Mouse (Mus musculus): ENCODE results near the gene Churc1. TPM values are rescaled to one million over a fixed set of nuclear protein-coding genes. Genes with fewer than 3 reads are reported as not detected.

The Churc1 gene
- polyA plus RNA-seq, 1 experiment from 2014 or later = 173 TPM

DNA sequence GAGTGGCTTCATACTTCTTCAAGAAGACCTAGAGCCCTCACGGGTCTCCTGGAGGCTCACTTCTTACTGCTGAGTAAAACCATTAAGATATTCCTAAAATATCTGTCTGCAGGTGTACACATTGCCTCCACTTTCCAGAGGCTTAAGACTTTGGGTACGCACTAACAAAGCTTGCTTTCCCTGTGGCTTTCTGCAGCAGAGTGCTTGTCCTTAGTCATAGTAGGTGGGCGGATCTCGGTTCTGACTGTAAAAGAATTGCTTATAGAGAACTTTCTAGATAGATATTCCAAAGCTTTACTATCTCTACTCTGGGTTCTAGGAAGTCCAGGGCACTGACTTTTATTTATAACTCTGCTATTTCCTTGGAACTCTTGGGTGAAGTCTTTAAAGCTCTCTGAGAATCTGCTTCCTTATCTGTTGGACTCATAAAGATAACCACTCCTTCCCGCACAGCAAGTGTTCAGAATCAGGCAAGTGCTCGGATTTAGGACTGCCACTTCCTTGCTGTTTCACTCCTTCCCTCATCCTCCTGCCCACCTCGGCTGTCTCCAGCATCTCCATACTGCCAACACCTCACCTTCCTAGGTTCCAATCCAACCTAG is 31.7 kb downstream of the Churc1 start:
- peaks cover 3% of the 10 kb centered on the region; the same call in 1 of the 2 replicates for H3K27me3 ChIP-seq
- H3K4me3 ChIP-seq = no peak overlapping the region
- no peaks in the 10 kb centered on the region for H3K9me3 ChIP-seq (replicated peaks)
- H3K9ac ChIP-seq = no peak overlapping the region
- no peak overlapping the region for H3K27ac ChIP-seq
- no peaks in the 10 kb centered on the region for H3K36me3 ChIP-seq
- no peak for ATAC-seq (replicated peaks; ENCODE audit: insufficient number of reproducible peaks, insufficient read depth, low FRiP score, low read depth)
- WGBS = 73% methylated on average over 7 of the region's 7 CpGs
- no peaks in the 10 kb centered on the region for H3K4me1 ChIP-seq (replicated peaks)
- no peak overlapping the region for H3K4me2 ChIP-seq

GRCm38 (mm10) chr12:76798008-76798720 is 32.8 kb downstream of the Churc1 start:
- Histone ChIP-seq H3K27ac (no peak overlapping the region), H3K4me1 (replicated peaks) (peaks cover 3% of the 10 kb centered on the region), H3K4me2 (no peak overlapping the region), H3K4me3 (no peak overlapping the region), H3K9me3 (replicated peaks) (no peaks in the 10 kb centered on the region), H3K36me3 (no peaks in the 10 kb centered on the region), H3K9ac (no peak overlapping the region), H3K27me3 (peaks cover 3% of the 10 kb centered on the region; the same call in 1 of the 2 replicates)
- 69% methylated on average over 5 of the region's 5 CpGs for WGBS
- no peak for ATAC-seq (replicated peaks; ENCODE audit: insufficient number of reproducible peaks, insufficient read depth, low FRiP score, low read depth)

- Histone ChIP-seq H3K27me3 (peaks cover 7% of the 10 kb centered on the region; the same call in 1 of the 2 replicates), H3K4me2 (no peak overlapping the region), H3K9me3 (replicated peaks) (no peaks in the 10 kb centered on the region), H3K27ac (no peak overlapping the region), H3K9ac (no peak overlapping the region), H3K36me3 (no peaks in the 10 kb centered on the region), H3K4me1 (replicated peaks) (peaks cover 9% of the 10 kb centered on the region), H3K4me3 (no peak overlapping the region)
- WGBS = 71% methylated on average over 10 of the region's 10 CpGs
- no peak for ATAC-seq (replicated peaks; ENCODE audit: insufficient number of reproducible peaks, insufficient read depth, low FRiP score, low read depth)
Observed at GRCm38 (mm10) chr12:76803028-76803427, 37.7 kb downstream of the Churc1 start.

- Histone ChIP-seq H3K4me1 (replicated peaks) (peaks cover 9% of the 10 kb centered on the region), H3K4me2 (no peak overlapping the region), H3K27me3 (peaks cover 7% of the 10 kb centered on the region; the same call in 1 of the 2 replicates), H3K4me3 (no peak overlapping the region), H3K36me3 (no peaks in the 10 kb centered on the region), H3K9me3 (replicated peaks) (no peaks in the 10 kb centered on the region), H3K9ac (no peak overlapping the region), H3K27ac (no peak overlapping the region)
- 0 out of 2 replicates have a peak, but pooled peaks have one; percentile 3 for ATAC-seq (replicated peaks; ENCODE audit: insufficient number of reproducible peaks, insufficient read depth, low FRiP score, low read depth)
- WGBS = 49% methylated on average over 7 of the region's 7 CpGs
Observed at GRCm38 (mm10) chr12:76803700-76804252, 38.4 kb downstream of the Churc1 start.

- Histone ChIP-seq H3K36me3 (no peaks in the 10 kb centered on the region), H3K4me1 (replicated peaks) (peaks cover 9% of the 10 kb centered on the region), H3K9me3 (replicated peaks) (no peaks in the 10 kb centered on the region), H3K4me3 (no peak overlapping the region), H3K9ac (no peak overlapping the region), H3K4me2 (no peak overlapping the region), H3K27ac (no peak overlapping the region), H3K27me3 (peaks cover 5% of the 10 kb centered on the region; the same call in 1 of the 2 replicates)
- no peak for ATAC-seq (replicated peaks; ENCODE audit: insufficient number of reproducible peaks, insufficient read depth, low FRiP score, low read depth)
- 82% methylated on average over 10 of the region's 10 CpGs for WGBS
Observed at GRCm38 (mm10) chr12:76805056-76805811, 39.9 kb downstream of the Churc1 start.

GRCm38 (mm10) chr12:76807796-76808195 is 42.5 kb downstream of the Churc1 start:
- H3K4me3 ChIP-seq = no peak overlapping the region
- H3K9ac ChIP-seq = no peak overlapping the region

DNA sequence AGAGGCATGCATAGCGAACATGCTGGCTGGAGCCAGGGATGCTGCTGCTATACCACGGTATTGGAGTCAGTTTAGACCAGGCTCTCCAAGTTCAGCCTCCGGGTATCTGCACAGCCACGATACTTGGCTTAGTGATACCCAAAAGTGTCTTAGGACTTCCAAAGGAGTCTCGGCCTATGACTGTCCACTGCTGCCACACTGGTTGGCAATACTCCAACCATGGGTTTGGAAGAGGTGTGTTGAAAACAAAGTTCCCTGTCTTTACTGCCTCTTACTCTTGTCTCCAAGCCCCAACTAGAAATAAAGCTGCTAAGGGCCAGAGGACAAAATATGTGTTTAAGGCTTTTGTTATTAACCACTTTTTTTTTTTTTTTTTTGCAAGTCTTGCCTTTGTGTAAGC is 45.2 kb downstream of the Churc1 start:
- Histone ChIP-seq H3K9me3 (replicated peaks) (no peaks in the 10 kb centered on the region), H3K36me3 (no peaks in the 10 kb centered on the region), H3K9ac (no peak overlapping the region), H3K4me3 (no peak overlapping the region), H3K27ac (no peak overlapping the region), H3K27me3 (0 out of 2 replicates have a peak, but pooled peaks cover 4% of the 10 kb centered on the region), H3K4me1 (replicated peaks) (no peaks in the 10 kb centered on the region), H3K4me2 (no peak overlapping the region)
- 72% methylated on average over 5 of the region's 5 CpGs for WGBS
- no peak for ATAC-seq (replicated peaks; ENCODE audit: insufficient number of reproducible peaks, insufficient read depth, low FRiP score, low read depth)

More at GRCm38 (mm10) chr12:76807796-76808195, 42.5 kb downstream of the Churc1 start:
- WGBS = 66% methylated on average over 10 of the region's 10 CpGs
- Histone ChIP-seq H3K4me2 (no peak overlapping the region), H3K36me3 (no peaks in the 10 kb centered on the region), H3K27ac (no peak overlapping the region), H3K27me3 (0 out of 2 replicates have a peak, but pooled peaks cover 4% of the 10 kb centered on the region), H3K4me1 (replicated peaks) (peaks cover 9% of the 10 kb centered on the region), H3K9me3 (replicated peaks) (no peaks in the 10 kb centered on the region)
- ATAC-seq (replicated peaks; ENCODE audit: insufficient number of reproducible peaks, insufficient read depth, low FRiP score, low read depth) = no peak

GRCm38 (mm10) chr12:76811006-76811405 is 45.7 kb downstream of the Churc1 start:
- ATAC-seq (replicated peaks; ENCODE audit: insufficient number of reproducible peaks, insufficient read depth, low FRiP score, low read depth) = no peak
- no peak overlapping the region for H3K4me3 ChIP-seq
- no peak overlapping the region for H3K4me2 ChIP-seq
- 0 out of 2 replicates have a peak, but pooled peaks cover 4% of the 10 kb centered on the region for H3K27me3 ChIP-seq
- 79% methylated on average over 4 of the region's 4 CpGs for WGBS
- H3K9ac ChIP-seq = no peak overlapping the region
- H3K36me3 ChIP-seq = no peaks in the 10 kb centered on the region
- H3K27ac ChIP-seq = no peak overlapping the region
- H3K9me3 ChIP-seq (replicated peaks) = no peaks in the 10 kb centered on the region
- no peaks in the 10 kb centered on the region for H3K4me1 ChIP-seq (replicated peaks)

GRCm38 (mm10) chr12:76813543-76813942 is 48.2 kb downstream of the Churc1 start:
- no peak for ATAC-seq (replicated peaks; ENCODE audit: insufficient number of reproducible peaks, insufficient read depth, low FRiP score, low read depth)
- no peaks in the 10 kb centered on the region for H3K27me3 ChIP-seq
- no peaks in the 10 kb centered on the region for H3K36me3 ChIP-seq
- H3K9me3 ChIP-seq (replicated peaks) = no peaks in the 10 kb centered on the region
- H3K9ac ChIP-seq = no peak overlapping the region
- no peak overlapping the region for H3K27ac ChIP-seq
- no peak overlapping the region for H3K4me3 ChIP-seq
- WGBS = 64% methylated on average over 10 of the region's 10 CpGs
- H3K4me2 ChIP-seq = no peak overlapping the region
- H3K4me1 ChIP-seq (replicated peaks) = 0 out of 2 replicates have a peak, but pooled peaks cover 3% of the 10 kb centered on the region

DNA sequence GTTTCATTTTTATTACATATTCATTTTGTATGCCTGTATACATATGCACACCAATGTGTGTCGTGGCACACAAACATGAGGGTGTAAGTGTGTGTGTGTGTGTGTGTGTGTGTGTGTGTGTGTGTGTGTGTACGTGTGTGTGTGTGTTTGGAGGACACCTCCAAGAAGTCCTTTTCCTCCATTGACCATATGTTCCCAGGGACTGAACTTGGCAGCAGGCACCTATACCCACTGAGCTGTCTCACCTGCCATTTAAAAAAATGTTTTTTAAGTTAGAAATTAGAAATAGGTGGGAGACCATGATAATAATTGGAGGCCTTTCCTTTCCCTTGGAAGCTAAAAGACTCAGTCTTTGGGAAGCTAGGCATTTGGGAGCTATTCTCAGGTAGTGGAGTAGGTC is 48.8 kb downstream of the Churc1 start:
- H3K27ac ChIP-seq = no peak overlapping the region
- 0 out of 2 replicates have a peak, but pooled peaks cover 3% of the 10 kb centered on the region for H3K4me1 ChIP-seq (replicated peaks)
- ATAC-seq (replicated peaks; ENCODE audit: insufficient number of reproducible peaks, insufficient read depth, low FRiP score, low read depth) = no peak
- no peaks in the 10 kb centered on the region for H3K27me3 ChIP-seq
- WGBS = 84% methylated on average over 2 of the region's 2 CpGs
- no peak overlapping the region for H3K4me2 ChIP-seq
- H3K9ac ChIP-seq = no peak overlapping the region
- H3K36me3 ChIP-seq = no peaks in the 10 kb centered on the region
- H3K4me3 ChIP-seq = no peak overlapping the region
- no peaks in the 10 kb centered on the region for H3K9me3 ChIP-seq (replicated peaks)

GRCm38 (mm10) chr12:76816720-76817119 is 51.4 kb downstream of the Churc1 start:
- Histone ChIP-seq H3K4me2 (no peak overlapping the region), H3K9ac (no peak overlapping the region), H3K27me3 (peaks cover 19% of the 10 kb centered on the region), H3K4me1 (replicated peaks) (peaks cover 9% of the 10 kb centered on the region; the same call in 1 of the 2 replicates), H3K27ac (no peak overlapping the region), H3K36me3 (no peaks in the 10 kb centered on the region), H3K9me3 (replicated peaks) (no peaks in the 10 kb centered on the region), H3K4me3 (no peak overlapping the region)
- ATAC-seq (replicated peaks; ENCODE audit: insufficient number of reproducible peaks, insufficient read depth, low FRiP score, low read depth) = no peak
- WGBS = 49% methylated on average over 4 of the region's 4 CpGs
